Mouse (Mus musculus) brain, embryonic 18.5 days (tissue): Measurements from ENCODE around the gene Kmt2d.

Experiments used
- DNase-seq: peaks from one replicate; pipeline ENCODE4 v3.0.0-alpha.2; 2012; ENCODE audit warnings: low read depth, low spot score

Gene Kmt2d

DNA sequence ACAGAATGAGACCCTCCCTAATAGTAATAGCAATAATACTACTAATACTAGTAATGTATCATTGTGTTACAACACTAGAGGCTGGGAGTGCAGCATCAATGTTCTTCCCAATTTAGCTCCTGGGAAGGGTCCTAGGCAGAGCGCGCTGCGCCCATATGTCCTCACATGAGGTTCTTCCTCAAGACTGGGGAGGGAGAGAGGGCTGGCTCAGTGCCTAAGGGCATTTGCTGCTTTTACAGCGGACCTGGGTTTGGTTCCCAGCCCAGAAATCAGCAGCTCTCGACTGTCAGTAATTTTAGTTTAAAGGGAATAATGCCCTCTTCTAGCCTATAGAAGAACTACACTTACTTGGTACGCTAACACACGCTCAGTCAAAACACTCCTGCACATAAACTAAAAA is 16.5 kb upstream of the Kmt2d start:
- no peak for DNase-seq

GRCm38 (mm10) chr15:98886667-98887387 is 15.8 kb upstream of the Kmt2d start:
- DNase-seq, result no peak

DNA sequence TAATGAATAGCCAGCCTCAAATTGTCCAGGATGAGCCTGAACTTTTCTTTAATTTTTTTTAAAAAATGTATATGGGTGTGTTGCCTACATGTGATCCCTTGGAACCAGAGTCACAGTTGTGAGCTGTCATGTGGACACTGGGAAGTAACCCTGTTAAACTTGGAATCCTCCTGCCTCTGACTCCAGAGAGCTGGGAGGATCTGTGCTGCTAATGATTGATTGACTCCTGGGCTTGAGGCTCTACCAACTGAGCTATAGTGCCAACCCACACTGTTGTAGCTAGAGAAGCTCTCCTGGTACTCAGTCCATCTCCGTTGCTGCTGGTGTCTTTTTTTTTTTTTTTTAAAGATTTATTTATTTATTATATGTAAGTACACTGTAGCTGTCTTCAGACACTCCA is 13.1 kb upstream of the Kmt2d start:
- DNase-seq, result no peak

- DNase-seq, result no peak
Observed at GRCm38 (mm10) chr15:98883661-98884060, 12.7 kb upstream of the Kmt2d start.

- no peak for DNase-seq
Observed at GRCm38 (mm10) chr15:98881656-98882008, 10.6 kb upstream of the Kmt2d start.

- DNase-seq, result peak; percentile 91
Observed at GRCm38 (mm10) chr15:98880978-98881655, 10.1 kb upstream of the Kmt2d start.

DNA sequence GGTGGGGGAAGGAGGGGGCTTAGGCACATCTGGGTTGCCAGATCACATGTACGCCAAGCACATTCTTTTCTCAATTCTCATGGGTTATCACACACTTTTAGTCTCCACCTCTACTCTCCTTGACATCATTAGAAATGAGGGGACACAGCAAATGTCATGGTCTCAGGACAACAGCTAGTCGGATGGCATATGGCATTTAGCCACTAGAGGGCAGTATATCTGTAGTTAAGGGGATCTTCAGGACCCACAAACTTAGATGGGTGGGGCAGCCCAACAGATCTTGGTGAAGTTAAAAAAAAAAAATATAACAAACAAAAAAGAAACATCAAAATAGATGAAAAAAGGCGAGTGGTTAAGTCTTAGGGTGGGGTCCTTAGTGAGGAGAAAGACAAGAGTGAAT is 6.3 kb upstream of the Kmt2d start:
- no peak for DNase-seq

DNA sequence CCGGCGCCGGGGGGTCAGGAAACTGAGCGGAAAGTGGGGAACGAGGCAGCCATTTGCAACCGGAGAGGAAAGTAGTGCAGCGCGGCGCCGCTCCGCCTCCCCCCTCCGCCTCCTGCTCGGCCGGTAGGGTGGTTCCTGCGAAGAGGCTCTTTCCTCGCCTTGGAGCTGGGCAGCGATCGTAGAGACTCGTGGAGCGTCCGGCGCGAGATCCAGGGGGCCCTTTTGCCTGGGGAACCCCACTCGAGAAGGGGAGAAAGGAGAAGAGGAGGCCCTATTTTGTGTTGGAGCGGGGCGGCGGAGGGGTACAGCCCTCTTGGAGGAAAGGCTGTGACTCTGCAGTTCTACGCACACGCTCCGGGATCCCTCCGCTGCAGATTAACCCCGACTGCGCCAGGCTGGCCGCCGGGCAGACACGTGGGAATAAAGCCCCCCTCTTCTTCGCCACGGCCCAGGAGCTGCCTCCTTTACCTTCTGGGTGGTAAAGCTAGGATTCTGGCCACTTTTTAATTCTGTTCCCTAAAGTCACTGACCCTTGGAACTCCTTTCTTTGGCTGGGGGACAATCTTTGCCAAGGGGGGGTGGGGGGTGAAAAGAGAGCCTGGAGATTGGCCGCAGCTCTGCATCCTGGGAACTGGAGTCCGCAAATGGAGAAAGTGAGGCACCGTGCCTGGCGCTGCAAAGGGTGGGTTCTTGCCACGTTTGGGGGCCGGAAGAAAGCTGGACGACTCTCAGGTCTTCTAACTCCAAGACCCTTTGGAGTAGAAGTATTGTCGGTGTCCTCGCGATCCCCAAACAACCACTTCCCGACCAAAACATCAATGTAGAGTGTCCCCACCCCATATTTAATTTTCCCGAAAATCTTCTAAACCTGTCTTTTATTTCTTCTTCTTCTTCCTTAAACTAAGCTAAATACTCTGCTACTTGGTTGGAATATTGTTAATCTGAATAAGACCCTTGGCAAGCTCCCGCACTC is 1.2 kb upstream of the Kmt2d start:
- peak; percentile 95 for DNase-seq

DNA sequence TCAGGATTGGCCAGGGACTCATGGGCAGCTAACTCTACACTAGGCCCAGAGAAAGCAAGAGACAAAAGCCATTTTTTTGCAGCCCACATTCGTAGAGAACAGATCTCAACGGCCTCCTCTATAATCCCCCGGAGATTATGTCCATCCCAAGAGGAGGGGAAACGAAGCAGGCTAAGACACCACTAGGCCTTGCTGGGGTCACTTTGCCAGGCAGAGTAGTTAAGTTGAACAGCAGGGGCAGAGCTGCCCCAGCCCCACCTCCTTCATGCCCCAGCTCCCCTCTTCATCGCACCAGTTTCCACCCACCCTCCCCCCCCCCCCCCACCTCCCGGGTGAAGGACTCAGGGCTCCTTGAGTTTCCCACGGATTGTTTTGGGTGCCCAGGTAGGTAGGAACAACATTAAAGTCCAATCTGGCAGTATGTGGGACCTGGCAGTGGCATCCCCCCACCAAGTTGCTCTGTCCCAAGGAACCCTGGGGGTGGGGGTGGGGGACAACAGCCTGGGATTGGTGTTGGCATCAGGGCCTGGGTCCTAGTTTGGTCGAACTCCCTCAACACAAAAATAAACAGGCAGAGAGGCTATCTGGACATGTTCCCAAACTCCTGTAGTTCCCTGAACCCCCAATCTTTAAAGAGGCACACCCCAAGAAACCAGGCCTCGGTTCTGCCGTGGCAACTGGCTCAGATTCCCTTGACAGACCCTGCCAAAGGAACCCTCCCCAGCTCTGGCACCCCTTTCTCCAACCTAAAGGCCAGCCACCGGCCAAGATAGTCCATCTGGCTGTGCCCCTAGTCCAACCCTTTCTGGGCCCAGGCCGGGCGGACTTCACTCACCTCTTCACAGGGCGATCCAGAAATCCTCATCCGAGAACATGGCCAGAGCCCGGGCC is 580 bp downstream of the Kmt2d start:
- DNase-seq, result no peak

GRCm38 (mm10) chr15:98869342-98870178 is 1.4 kb downstream of the Kmt2d start:
- DNase-seq, result no peak

DNA sequence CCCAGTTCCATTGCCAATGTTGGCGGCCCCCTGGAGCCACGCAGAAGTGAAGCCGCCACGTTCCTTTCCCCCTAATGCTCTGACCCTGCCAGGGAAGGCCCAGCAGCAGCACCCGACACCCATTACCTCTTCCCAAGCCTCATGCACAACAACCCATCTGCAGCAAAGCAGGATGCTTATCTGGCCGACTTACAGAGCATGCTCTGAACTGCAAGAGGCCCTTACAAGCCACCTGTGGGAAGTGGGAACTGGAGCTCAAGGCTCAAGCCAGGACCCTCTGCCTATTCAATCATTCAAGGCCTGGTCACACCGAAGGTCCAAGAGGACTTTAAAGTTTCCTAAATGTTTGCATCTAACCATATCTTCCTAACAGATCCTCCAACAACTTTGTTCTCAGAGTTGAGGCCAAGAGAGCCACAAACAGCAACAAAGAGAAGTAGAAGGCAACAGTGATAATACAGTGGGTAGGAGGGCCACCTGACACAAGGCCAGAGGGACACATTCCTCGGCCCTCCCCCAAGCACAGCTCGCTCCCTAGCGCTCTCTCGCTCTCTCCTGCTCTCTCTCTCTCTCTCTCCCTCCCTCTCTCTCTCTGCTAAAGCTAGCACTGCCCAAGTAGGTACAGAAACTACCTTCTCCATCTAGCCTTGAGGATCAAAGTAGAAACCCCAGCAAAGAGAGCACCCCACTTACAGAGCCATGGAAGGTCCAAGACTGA is 2.5 kb downstream of the Kmt2d start:
- DNase-seq, result no peak

DNA sequence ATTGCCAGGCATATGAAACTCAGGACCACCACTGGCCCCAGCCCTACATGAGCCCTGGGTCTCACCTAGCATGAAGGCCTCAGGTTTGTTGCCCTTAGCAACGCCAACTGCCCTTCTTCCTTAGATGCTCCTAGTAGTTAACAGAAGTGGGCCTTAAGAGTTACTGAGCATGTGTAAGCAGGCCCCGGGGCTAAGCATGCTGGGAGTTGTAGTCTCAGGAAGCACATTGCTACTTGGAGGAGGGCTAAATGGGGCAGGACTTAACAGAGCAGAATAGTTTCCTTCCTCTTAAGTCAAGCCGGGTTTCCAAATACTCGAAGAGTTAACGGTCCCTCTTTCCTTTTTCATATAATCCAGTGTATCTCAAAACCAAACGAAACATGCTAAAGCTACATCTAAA is 3.7 kb downstream of the Kmt2d start:
- DNase-seq, result no peak

DNA sequence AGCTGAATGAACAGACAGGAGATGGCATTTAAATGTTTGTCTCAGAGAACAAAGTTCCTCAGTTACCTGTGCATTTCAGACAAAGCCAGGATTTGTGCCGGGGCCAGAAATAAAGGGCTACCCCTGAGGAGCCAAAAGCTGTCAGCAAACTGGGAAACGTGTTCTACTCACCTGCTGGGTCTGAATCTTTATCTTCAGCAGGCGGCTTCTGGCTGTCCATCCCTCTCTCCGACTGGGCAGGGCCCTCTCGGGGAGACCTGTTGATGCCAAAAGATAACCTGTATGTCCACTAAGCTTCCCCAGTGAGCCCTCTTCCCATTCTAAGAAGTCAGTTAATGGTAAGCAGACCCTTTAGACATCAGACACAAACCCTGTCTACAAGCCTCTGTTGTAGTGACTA is 4.5 kb downstream of the Kmt2d start:
- DNase-seq, result no peak

DNA sequence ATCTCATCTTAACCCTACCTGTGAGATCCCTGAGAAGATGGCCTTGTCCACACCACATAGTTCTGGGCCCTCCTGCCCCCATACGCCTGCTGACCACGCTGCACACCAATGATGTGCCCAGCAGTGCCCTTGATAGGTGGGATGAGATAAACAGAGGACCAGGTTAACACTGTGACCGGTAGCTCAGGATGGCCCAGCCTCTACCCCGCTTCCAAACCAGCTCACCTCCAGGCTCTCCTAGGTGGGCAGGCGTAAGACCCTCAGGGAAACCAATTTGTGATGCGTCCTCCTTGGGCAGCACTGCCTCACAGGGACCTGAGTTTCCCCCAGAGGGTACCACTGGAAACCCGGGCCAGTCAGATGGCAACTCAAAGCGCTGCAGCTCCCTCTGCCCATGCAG is 5.2 kb downstream of the Kmt2d start:
- no peak for DNase-seq

DNA sequence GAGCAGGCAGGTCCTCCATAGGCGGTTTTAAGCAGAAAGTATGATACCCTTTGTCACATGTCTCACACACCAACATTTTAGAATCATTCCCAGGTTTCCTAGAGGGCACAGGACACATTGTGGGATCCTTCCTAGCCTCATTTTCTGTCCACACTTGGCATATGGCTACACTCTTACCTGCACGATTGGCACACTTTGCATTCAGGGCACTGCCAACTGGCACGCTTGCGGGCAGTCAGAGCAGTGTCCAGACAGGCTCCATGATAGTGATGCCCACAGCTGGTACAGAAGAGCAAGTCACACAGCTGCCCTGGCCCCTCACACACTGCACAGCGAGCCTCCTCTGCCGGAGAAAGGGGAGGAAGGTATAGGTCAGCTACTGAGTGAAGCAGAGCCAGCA is 6.1 kb downstream of the Kmt2d start:
- DNase-seq, result no peak

GRCm38 (mm10) chr15:98863451-98863958 is 7.5 kb downstream of the Kmt2d start:
- DNase-seq, result no peak

- no peak for DNase-seq
Observed at GRCm38 (mm10) chr15:98861701-98862410, 9.1 kb downstream of the Kmt2d start.

DNA sequence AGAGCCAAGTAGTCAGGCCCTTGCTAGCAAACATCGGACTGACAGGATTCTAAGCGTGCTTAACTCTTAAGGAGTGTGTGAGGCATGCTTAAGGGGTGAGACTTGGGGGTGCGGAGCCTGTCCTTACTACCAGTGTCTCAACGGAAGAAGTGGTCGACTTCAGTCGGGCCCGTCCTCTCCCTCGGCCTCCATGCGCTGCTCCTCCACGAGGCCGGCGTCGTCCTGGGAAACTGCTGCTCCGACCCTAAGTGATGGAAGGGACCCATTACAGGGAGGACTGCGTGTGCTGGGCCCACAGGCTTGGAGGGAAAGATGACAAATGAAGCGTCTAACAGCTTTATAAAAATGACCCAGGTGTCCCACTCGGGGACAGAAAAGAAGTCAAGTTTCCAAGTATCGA is 10.1 kb downstream of the Kmt2d start:
- no peak for DNase-seq
